Mouse (Mus musculus) hindbrain, embryonic 12.5 days (tissue): Measurements from ENCODE around the gene Atp11c. TPM values are rescaled to one million over a fixed set of nuclear protein-coding genes. Genes with fewer than 3 reads are reported as not detected.
A peak's percentile ranks its signal among the peaks of the same experiment; 100 is the strongest.

Experiments used
- microRNA counts: library from miRNA; unstranded; fragments of <30 nt; microRNA quantifications from one replicate; lab custom pipeline; 2017
- microRNA-seq: library from miRNA; unstranded; fragments of <30 nt; microRNA quantifications from one replicate; pipeline ENCODE4, GENCODE M21; 2017
- polyA plus RNA-seq: library from polyadenylated mRNA; unstranded; fragments of >200 nt; fragmentation: Nextera tagmentation; extraction: Ambion mirVana; gene quantifications from 2 replicates; pipeline ENCODE4 v1.2.1, GENCODE M21; 2016

The Atp11c gene
- polyA plus RNA-seq, 1 experiment from 2014 or later = 16.7 TPM

MicroRNA genes within 50 kb of the gene (microRNA counts, 519-probe panel; counts per million panel counts)
- microRNA mmu-miR-505 (lab: Ali Mortazavi, UCI) = 1,539 counts per million, percentile 60 among the panel's probes with 10 or more counts

Small RNAs within 50 kb of the gene (microRNA-seq; reads per million reads assigned to microRNA genes)
- 188 reads per million, percentile 56 among the genes with 10 or more reads in this experiment for gene Mir505

Other genes with a start within 250 kb of the Atp11c start
- not detected in 2 replicates for gene Gm7073, start 53.4 kb downstream of the Atp11c start, polyA plus RNA-seq